Mouse (Mus musculus) MEL (cell line): ENCODE data around the gene Esrra.

Experiments used
- CTCF ChIP-seq, 3 experiments: IDR thresholded peaks in 2 of 3; conservative IDR thresholded peaks in 1 of 3; 2 replicates each; pipeline ENCODE4 v1.5.1; 2011 to 2012; ENCODE audit warnings: low read length in 3 of 3, low read depth in 2 of 3, mild to moderate bottlenecking in 2 of 3, improper control_type of control experiment in 1 of 3, inconsistent platforms in 1 of 3, mixed read lengths in 1 of 3, moderate library complexity in 1 of 3; ENCODE audit not compliant: control insufficient read depth in 1 of 3, insufficient read depth in 1 of 3, poor library complexity in 1 of 3, severe bottlenecking in 1 of 3
- MAFK ChIP-seq: IDR thresholded peaks from 2 replicates; pipeline ENCODE4 v1.6.1; 2011; ENCODE audit warnings: low read depth, mild to moderate bottlenecking, low read length, improper control_type of control experiment, borderline replicate concordance
- MAZ ChIP-seq: IDR thresholded peaks from 2 replicates; pipeline ENCODE4 v1.6.1; 2012; ENCODE audit warnings: low read depth, mild to moderate bottlenecking, inconsistent platforms, low read length, improper control_type of control experiment

DNA sequence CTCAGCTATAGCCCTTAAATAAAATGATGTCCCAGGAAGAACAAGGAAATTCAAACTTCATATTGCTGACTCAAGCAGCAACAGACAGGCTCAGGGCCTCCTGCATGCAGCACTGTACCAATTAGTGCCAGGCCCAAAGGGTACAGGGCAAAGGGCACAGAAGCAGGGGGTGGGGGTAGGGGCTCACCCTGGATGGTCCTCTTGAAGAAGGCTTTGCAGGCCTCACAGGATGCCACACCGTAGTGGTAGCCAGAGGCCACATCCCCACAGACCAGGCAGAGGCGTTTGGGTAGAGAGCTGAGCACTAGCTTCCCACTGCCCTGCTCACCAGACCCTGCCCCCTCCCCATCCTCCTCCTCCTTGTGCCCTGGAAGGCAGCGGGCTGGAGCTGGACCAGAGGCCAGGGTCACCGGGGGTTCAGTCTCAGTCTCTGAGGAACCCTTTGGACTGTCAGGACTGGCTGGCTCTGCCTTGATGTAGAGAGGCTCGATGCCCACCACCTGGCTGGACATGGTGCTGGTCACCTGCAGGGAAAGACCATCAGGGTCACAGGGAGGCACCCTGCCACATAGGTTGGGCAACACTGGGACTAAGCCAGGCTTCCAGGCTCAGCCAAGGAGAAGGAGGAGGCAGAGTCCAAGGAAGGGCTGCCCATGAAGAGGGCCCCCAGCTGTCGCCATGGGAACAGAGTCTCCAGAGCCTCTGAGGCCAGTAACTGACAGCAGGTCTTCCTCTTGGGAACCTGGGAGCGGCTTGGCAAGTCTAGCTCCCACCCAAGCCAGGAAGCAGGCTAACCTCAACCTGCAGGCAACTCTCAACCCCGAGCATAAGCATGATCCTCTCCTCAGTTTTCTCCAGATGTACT is 1.5 kb downstream of the Esrra start:
- TF ChIP-seq MAZ (no peak), MAFK (no peak), CTCF (IDR thresholded peaks at IDR 0.05 in 2 of 3, conservative IDR thresholded peaks at IDR 0.05 in 1 of 3; ENCODE audit: control insufficient read depth in 1 of 3, insufficient read depth in 1 of 3, low read depth in 2 of 3, low read length in 3 of 3, poor library complexity in 1 of 3, severe bottlenecking in 1 of 3) (no peak)
